Mouse (Mus musculus) neural tube, embryonic 13.5 days (tissue): Measurements from ENCODE around the gene Cyp2t4. TPM values are rescaled to one million over a fixed set of nuclear protein-coding genes. Genes with fewer than 3 reads are reported as not detected.

Experiments used
- ATAC-seq: fragments of 200-750 bp; cut with Nextera tagmentation; 2 replicates; pipeline ENCODE4 v1.8.0; 2017; ENCODE audit warnings: low read depth, mild to moderate bottlenecking, moderate TSS enrichment, moderate library complexity
- H3K27ac ChIP-seq: fragments of 300-500 bp; sonication (generic); replicated peaks from 2 replicates; pipeline ENCODE4 v1.5.1; 2015; ENCODE audit warnings: moderate library complexity, mild to moderate bottlenecking, inconsistent platforms
- H3K27me3 ChIP-seq: fragments of 300-500 bp; sonication (generic); 2 replicates; pipeline ENCODE4 v1.6.1; 2015; ENCODE audit warnings: mild to moderate bottlenecking, inconsistent platforms
- H3K36me3 ChIP-seq: fragments of 300-500 bp; sonication (generic); 2 replicates; pipeline ENCODE4 v1.6.1; 2015; ENCODE audit warnings: mild to moderate bottlenecking, inconsistent platforms
- H3K4me1 ChIP-seq: fragments of 300-500 bp; sonication (generic); replicated peaks from 2 replicates; pipeline ENCODE4 v1.6.1; 2015; ENCODE audit warnings: inconsistent platforms
- H3K4me2 ChIP-seq: fragments of 300-500 bp; sonication (generic); 2 replicates; pipeline ENCODE4 v1.6.1; 2015; ENCODE audit warnings: inconsistent platforms, mild to moderate bottlenecking, moderate library complexity
- H3K4me3 ChIP-seq: fragments of 300-500 bp; sonication (generic); 2 replicates; pipeline ENCODE4 v1.5.1; 2015; ENCODE audit warnings: mild to moderate bottlenecking, inconsistent platforms
- H3K9ac ChIP-seq: fragments of 300-500 bp; sonication (generic); 2 replicates; pipeline ENCODE4 v1.6.1; 2015; ENCODE audit warnings: moderate library complexity, mild to moderate bottlenecking, inconsistent platforms
- H3K9me3 ChIP-seq: fragments of 300-500 bp; sonication (generic); 2 replicates; pipeline ENCODE4 v1.6.1; 2016; ENCODE audit warnings: inconsistent platforms
- WGBS: fragments of 180-500 bp; shearing (Covaris S2); methylation state at CpG from one replicate; pipeline ENCODE4 v1.1.7; 2015; 5-methylcytosine and 5-hydroxymethylcytosine counted together
- polyA plus RNA-seq: library from polyadenylated mRNA; unstranded; fragments of >200 nt; fragmentation: Nextera tagmentation; extraction: Ambion mirVana; gene quantifications from 2 replicates; pipeline ENCODE4 v1.2.1, GENCODE M21; 2015

The Cyp2t4 gene
- polyA plus RNA-seq: 0.21 TPM in 1 of 2 replicates, not detected in the other

GRCm38 (mm10) chr7:27153205-27153764 is at the start of gene Cyp2t4:
Gene Cyp2t4, plus strand, starts transcription at chr7:27153714.
- ATAC-seq: no peak
- WGBS: 77% methylated on average over 10 of the region's 10 CpGs
- H3K9ac ChIP-seq: no peak within 1 kb of the TSS
- no peaks in the 10 kb centered on the region for H3K27me3 ChIP-seq
- no peak within 1 kb of the TSS for H3K4me3 ChIP-seq
- no peak within 1 kb of the TSS for H3K4me2 ChIP-seq
- no peaks in the 10 kb centered on the region for H3K4me1 ChIP-seq
- H3K36me3 ChIP-seq: peaks cover 12% of the 10 kb centered on the region
- no peak within 1 kb of the TSS for H3K27ac ChIP-seq
- H3K9me3 ChIP-seq: no peaks in the 10 kb centered on the region

- 75% methylated on average over 5 of the region's 5 CpGs for WGBS
- H3K9ac ChIP-seq: no peak overlapping the region
- H3K4me3 ChIP-seq: no peak overlapping the region
- no peak for ATAC-seq
- H3K4me1 ChIP-seq: no peaks in the 10 kb centered on the region
- H3K9me3 ChIP-seq: peaks cover 10% of the 10 kb centered on the region; the same call in 1 of the 2 replicates
- no peaks in the 10 kb centered on the region for H3K36me3 ChIP-seq
- no peak overlapping the region for H3K27ac ChIP-seq
- no peaks in the 10 kb centered on the region for H3K27me3 ChIP-seq
- no peak overlapping the region for H3K4me2 ChIP-seq
Measured at GRCm38 (mm10) chr7:27104882-27105281, 48.6 kb upstream of the Cyp2t4 start.

- peaks cover 6% of the 10 kb centered on the region; the same call in 1 of the 2 replicates for H3K9me3 ChIP-seq
- H3K9ac ChIP-seq: no peak overlapping the region
- H3K27me3 ChIP-seq: no peaks in the 10 kb centered on the region
- no peak overlapping the region for H3K27ac ChIP-seq
- ATAC-seq: no peak
- H3K4me1 ChIP-seq: no peaks in the 10 kb centered on the region
- H3K4me3 ChIP-seq: no peak overlapping the region
- no peak overlapping the region for H3K4me2 ChIP-seq
- H3K36me3 ChIP-seq: no peaks in the 10 kb centered on the region
Measured at GRCm38 (mm10) chr7:27110327-27110726, 43.2 kb upstream of the Cyp2t4 start.

- no peaks in the 10 kb centered on the region for H3K27me3 ChIP-seq
- no peak overlapping the region for H3K4me2 ChIP-seq
- no peak overlapping the region for H3K27ac ChIP-seq
- H3K4me3 ChIP-seq: no peak overlapping the region
- peaks cover 6% of the 10 kb centered on the region; the same call in 1 of the 2 replicates for H3K9me3 ChIP-seq
- no peak for ATAC-seq
- no peak overlapping the region for H3K9ac ChIP-seq
- H3K36me3 ChIP-seq: no peaks in the 10 kb centered on the region
- no peaks in the 10 kb centered on the region for H3K4me1 ChIP-seq
- 92% methylated on average over 1 of the region's 1 CpGs for WGBS
Measured at GRCm38 (mm10) chr7:27111038-27111437, 42.5 kb upstream of the Cyp2t4 start.

GRCm38 (mm10) chr7:27111987-27112386 is 41.5 kb upstream of the Cyp2t4 start:
- H3K9me3 ChIP-seq: peaks cover 6% of the 10 kb centered on the region; the same call in 1 of the 2 replicates
- H3K27me3 ChIP-seq: no peaks in the 10 kb centered on the region
- no peak overlapping the region for H3K4me2 ChIP-seq
- no peak for ATAC-seq
- 73% methylated on average over 3 of the region's 3 CpGs for WGBS
- H3K4me3 ChIP-seq: no peak overlapping the region
- no peaks in the 10 kb centered on the region for H3K36me3 ChIP-seq
- H3K9ac ChIP-seq: no peak overlapping the region
- H3K27ac ChIP-seq: no peak overlapping the region
- H3K4me1 ChIP-seq: no peaks in the 10 kb centered on the region

- 74% methylated on average over 4 of the region's 4 CpGs for WGBS
- no peak overlapping the region for H3K27ac ChIP-seq
- H3K4me1 ChIP-seq: no peaks in the 10 kb centered on the region
- H3K36me3 ChIP-seq: no peaks in the 10 kb centered on the region
- H3K4me3 ChIP-seq: no peak overlapping the region
- ATAC-seq: no peak
- no peaks in the 10 kb centered on the region for H3K27me3 ChIP-seq
- H3K4me2 ChIP-seq: no peak overlapping the region
- H3K9me3 ChIP-seq: no peaks in the 10 kb centered on the region
- no peak overlapping the region for H3K9ac ChIP-seq
Measured at GRCm38 (mm10) chr7:27118033-27118511, 35.4 kb upstream of the Cyp2t4 start.

GRCm38 (mm10) chr7:27119676-27120075 is 33.8 kb upstream of the Cyp2t4 start, which contains the start of gene Cyp2f2:
Gene Cyp2f2, plus strand, starts transcription at chr7:27119909.
- Histone ChIP-seq H3K9me3 (no peaks in the 10 kb centered on the region), H3K27ac (no peak within 1 kb of the TSS), H3K4me1 (no peaks in the 10 kb centered on the region), H3K4me2 (no peak within 1 kb of the TSS), H3K27me3 (no peaks in the 10 kb centered on the region), H3K9ac (no peak within 1 kb of the TSS), H3K36me3 (no peaks in the 10 kb centered on the region), H3K4me3 (no peak within 1 kb of the TSS)
- no peak for ATAC-seq

- Histone ChIP-seq H3K27me3 (no peaks in the 10 kb centered on the region), H3K4me2 (no peak overlapping the region), H3K9me3 (no peaks in the 10 kb centered on the region), H3K9ac (no peak overlapping the region), H3K4me1 (no peaks in the 10 kb centered on the region), H3K4me3 (no peak overlapping the region), H3K27ac (no peak overlapping the region), H3K36me3 (no peaks in the 10 kb centered on the region)
- 71% methylated on average over 5 of the region's 5 CpGs for WGBS
- ATAC-seq: no peak
Measured at GRCm38 (mm10) chr7:27124305-27124832, 29.1 kb upstream of the Cyp2t4 start.

GRCm38 (mm10) chr7:27124969-27125368 is 28.5 kb upstream of the Cyp2t4 start:
- WGBS: 90% methylated on average over 4 of the region's 4 CpGs
- Histone ChIP-seq H3K9ac (no peak overlapping the region), H3K9me3 (no peaks in the 10 kb centered on the region), H3K4me1 (no peaks in the 10 kb centered on the region), H3K27me3 (no peaks in the 10 kb centered on the region), H3K4me3 (no peak overlapping the region), H3K4me2 (no peak overlapping the region), H3K36me3 (no peaks in the 10 kb centered on the region), H3K27ac (no peak overlapping the region)
- no peak for ATAC-seq

GRCm38 (mm10) chr7:27128162-27128561 is 25.4 kb upstream of the Cyp2t4 start:
- WGBS: 60% methylated on average over 3 of the region's 3 CpGs
- no peaks in the 10 kb centered on the region for H3K27me3 ChIP-seq
- no peak overlapping the region for H3K27ac ChIP-seq
- ATAC-seq: no peak
- H3K4me2 ChIP-seq: no peak overlapping the region
- H3K36me3 ChIP-seq: no peaks in the 10 kb centered on the region
- no peak overlapping the region for H3K4me3 ChIP-seq
- no peaks in the 10 kb centered on the region for H3K9me3 ChIP-seq
- no peaks in the 10 kb centered on the region for H3K4me1 ChIP-seq
- no peak overlapping the region for H3K9ac ChIP-seq

GRCm38 (mm10) chr7:27128946-27129345 is 24.6 kb upstream of the Cyp2t4 start:
- H3K4me1 ChIP-seq: no peaks in the 10 kb centered on the region
- ATAC-seq: no peak
- WGBS: 93% methylated on average over 13 of the region's 13 CpGs
- H3K4me2 ChIP-seq: no peak overlapping the region
- no peaks in the 10 kb centered on the region for H3K9me3 ChIP-seq
- H3K36me3 ChIP-seq: no peaks in the 10 kb centered on the region
- H3K27me3 ChIP-seq: no peaks in the 10 kb centered on the region
- no peak overlapping the region for H3K9ac ChIP-seq
- H3K4me3 ChIP-seq: no peak overlapping the region
- H3K27ac ChIP-seq: no peak overlapping the region

GRCm38 (mm10) chr7:27129811-27130210 is 23.7 kb upstream of the Cyp2t4 start:
- Histone ChIP-seq H3K27ac (no peak overlapping the region), H3K9me3 (no peaks in the 10 kb centered on the region), H3K36me3 (no peaks in the 10 kb centered on the region), H3K4me1 (no peaks in the 10 kb centered on the region), H3K27me3 (no peaks in the 10 kb centered on the region), H3K4me2 (no peak overlapping the region), H3K4me3 (no peak overlapping the region), H3K9ac (no peak overlapping the region)
- 92% methylated on average over 12 of the region's 12 CpGs for whole genome bisulfite sequencing
- no peak for ATAC-seq
